Mouse (Mus musculus) cortical plate, adult 2 months (tissue): ENCODE data around the gene Thbd.

ENCODE experiments used
- CTCF ChIP-seq: fragments of 200-500 bp; IDR thresholded peaks from 2 replicates; pipeline ENCODE4 v1.5.1; 2011; ENCODE audit warnings: mild to moderate bottlenecking, control low read depth, low read length; ENCODE audit not compliant: insufficient read depth; ENCODE audit errors: extremely low read depth
- POLR2A ChIP-seq: fragments of 200-500 bp; IDR thresholded peaks from 2 replicates; pipeline ENCODE4 v1.6.1; 2011; ENCODE audit warnings: mild to moderate bottlenecking, low read length, control low read depth; ENCODE audit not compliant: insufficient read depth; ENCODE audit errors: extremely low read depth

GRCm38 (mm10) chr2:148402227-148402626 lies 5.8 kb downstream of the Thbd start:
- TF ChIP-seq POLR2A, result no peak
- no peak for TF ChIP-seq CTCF
